8 mouse cellular contexts compared by ENCODE assay signal in genomic region chr9:57995282-57995681, GRCm38 (mm10). TPM values are rescaled to one million over a fixed set of nuclear protein-coding genes. Genes with fewer than 3 reads are reported as not detected.
DNase-seq lines count a peak whose midpoint lies in the region; ATAC-seq and TF ChIP-seq lines count a peak whose summit lies in the region.

No protein-coding gene starts in this region.

- no peaks in the 10 kb centered on the region for H3K36me3 ChIP-seq in midbrain, postnatal 0 days (ENCODE audit: insufficient read depth, low read length)
- H3K36me3 ChIP-seq in midbrain, embryonic 16.5 days (ENCODE audit: control insufficient read depth, insufficient read depth, low read length) = no peaks in the 10 kb centered on the region
- H3K36me3 ChIP-seq in embryonic facial prominence, embryonic 11.5 days (replicated peaks; ENCODE audit: control insufficient read depth, insufficient read depth, low read depth, low read length) = no peaks in the 10 kb centered on the region
- H3K36me3 ChIP-seq in midbrain, embryonic 10.5 days = no peaks in the 10 kb centered on the region

- peak; percentile 79 for TF ChIP-seq CTCF in midbrain, postnatal 0 days (IDR thresholded peaks at IDR 0.05)

- H3K27ac ChIP-seq in midbrain, postnatal 0 days (ENCODE audit: low read depth, low read length) = no peak overlapping the region
- H3K27ac ChIP-seq in midbrain, embryonic 16.5 days (ENCODE audit: low read length) = no peak overlapping the region
- no peak overlapping the region for H3K27ac ChIP-seq in embryonic facial prominence, embryonic 11.5 days (replicated peaks; ENCODE audit: low read depth, low read length)
- no peak overlapping the region for H3K27ac ChIP-seq in midbrain, embryonic 10.5 days (replicated peaks)

- no peak overlapping the region for H3K4me3 ChIP-seq in midbrain, postnatal 0 days (ENCODE audit: low read depth, low read length)
- no peak overlapping the region for H3K4me3 ChIP-seq in midbrain, embryonic 16.5 days (ENCODE audit: low read depth, low read length)
- no peak overlapping the region for H3K4me3 ChIP-seq in embryonic facial prominence, embryonic 11.5 days (ENCODE audit: low read depth, low read length)
- no peak overlapping the region for H3K4me3 ChIP-seq in midbrain, embryonic 10.5 days

- no peak overlapping the region for H3K9ac ChIP-seq in midbrain, postnatal 0 days (replicated peaks; ENCODE audit: low read length, poor library complexity, severe bottlenecking)
- no peak overlapping the region for H3K9ac ChIP-seq in midbrain, embryonic 16.5 days (ENCODE audit: low read depth, low read length)
- no peak overlapping the region for H3K9ac ChIP-seq in embryonic facial prominence, embryonic 11.5 days (replicated peaks; ENCODE audit: low read length)

- H3K4me1 ChIP-seq in midbrain, postnatal 0 days (ENCODE audit: insufficient read depth, low read length) = no peaks in the 10 kb centered on the region
- peaks cover 7% of the 10 kb centered on the region for H3K4me1 ChIP-seq in midbrain, embryonic 16.5 days (ENCODE audit: control insufficient read depth, insufficient read depth, low read length)
- peaks cover 6% of the 10 kb centered on the region for H3K4me1 ChIP-seq in embryonic facial prominence, embryonic 11.5 days (ENCODE audit: control insufficient read depth, insufficient read depth, low read length)
- peaks cover 19% of the 10 kb centered on the region for H3K4me1 ChIP-seq in midbrain, embryonic 10.5 days

- no peaks in the 10 kb centered on the region for H3K9me3 ChIP-seq in midbrain, postnatal 0 days (ENCODE audit: low read length)
- no peaks in the 10 kb centered on the region for H3K9me3 ChIP-seq in midbrain, embryonic 16.5 days (replicated peaks; ENCODE audit: control insufficient read depth, low read length, poor library complexity, severe bottlenecking)
- no peaks in the 10 kb centered on the region for H3K9me3 ChIP-seq in embryonic facial prominence, embryonic 11.5 days (replicated peaks; ENCODE audit: control insufficient read depth, low read length)
- no peaks in the 10 kb centered on the region for H3K9me3 ChIP-seq in midbrain, embryonic 10.5 days (replicated peaks)

- 38% methylated on average over 4 of the region's 4 CpGs for WGBS in midbrain, postnatal 0 days
- WGBS in midbrain, embryonic 16.5 days = 30% methylated on average over 4 of the region's 4 CpGs
- WGBS in embryonic facial prominence, embryonic 11.5 days = 30% methylated on average over 4 of the region's 4 CpGs
- WGBS in midbrain, embryonic 10.5 days = 35% methylated on average over 4 of the region's 4 CpGs

- peak; percentile 48 for DNase-seq in heart, postnatal 4 days
- no peak for DNase-seq in heart, adult 9 months (ENCODE audit: low spot score in 2 of 2)
- DNase-seq in midbrain, postnatal 0 days (ENCODE audit: low spot score) = peak; percentile 68
- peak; percentile 75 for DNase-seq in embryonic facial prominence, embryonic 11.5 days (ENCODE audit: low spot score)
- DNase-seq in thymus, postnatal 36 days = peak; percentile 66
- DNase-seq in midbrain, embryonic 10.5 days (ENCODE audit: low spot score) = no peak

- ATAC-seq in midbrain, postnatal 0 days (ENCODE audit: low FRiP score) = no peak
- ATAC-seq in midbrain, embryonic 16.5 days = no peak
- no peak for ATAC-seq in embryonic facial prominence, embryonic 11.5 days (replicated peaks; ENCODE audit: insufficient number of reproducible peaks, low FRiP score, low TSS enrichment, low read depth)
- no peak for ATAC-seq in frontal cortex, adult (ENCODE audit: low TSS enrichment)

- H3K27me3 ChIP-seq in midbrain, postnatal 0 days (ENCODE audit: insufficient read depth, low read length) = peaks cover 8% of the 10 kb centered on the region; the same call in 1 of the 2 replicates
- peaks cover 7% of the 10 kb centered on the region for H3K27me3 ChIP-seq in midbrain, embryonic 16.5 days (ENCODE audit: control insufficient read depth, insufficient read depth, low read depth, low read length)
- H3K27me3 ChIP-seq in embryonic facial prominence, embryonic 11.5 days (ENCODE audit: control insufficient read depth, insufficient read depth, low read length) = peaks cover 8% of the 10 kb centered on the region
- H3K27me3 ChIP-seq in midbrain, embryonic 10.5 days (ENCODE audit: low read depth, poor library complexity, severe bottlenecking) = peaks cover 33% of the 10 kb centered on the region

- no peak overlapping the region for H3K4me2 ChIP-seq in midbrain, postnatal 0 days (ENCODE audit: low read depth, low read length, poor library complexity, severe bottlenecking)
- no peak overlapping the region for H3K4me2 ChIP-seq in midbrain, embryonic 16.5 days (ENCODE audit: low read length)
- no peak overlapping the region for H3K4me2 ChIP-seq in embryonic facial prominence, embryonic 11.5 days (ENCODE audit: low read depth, low read length)

RNA-seq across cellular contexts. Expression of gene Cyp11a1, which starts 10.9 kb away (rescaled TPM):
- under 1 TPM; 0.45 to 0.69 TPM for total RNA-seq in heart, postnatal 4 days (2021)
- total RNA-seq in midbrain, postnatal 0 days (2014; rRNA removed) = 0.22 and 1.3 TPM in 2 replicates
- 1.3 and 1.5 TPM in 2 replicates for polyA plus RNA-seq in midbrain, postnatal 0 days (2015; fragmentation: Nextera tagmentation; extraction: Ambion mirVana)
- 0.76 and 1.6 TPM in 2 replicates for polyA plus RNA-seq in midbrain, embryonic 16.5 days (2015; fragmentation: Nextera tagmentation; extraction: Ambion mirVana)
- polyA plus RNA-seq in embryonic facial prominence, embryonic 11.5 days (2014; fragmentation: Nextera tagmentation; extraction: Ambion mirVana) = 0.18 TPM in 1 of 2 replicates, not detected in the other
- 0.07 and 0.09 TPM in 2 replicates for polyA plus RNA-seq in midbrain, embryonic 10.5 days (2016; fragmentation: Nextera tagmentation; extraction: Ambion mirVana)

RNA-seq across cellular contexts. Expression of gene Sema7a, which starts 55.4 kb away (rescaled TPM):
- total RNA-seq in heart, postnatal 4 days (2021) = 10 to 100 TPM; 26.0 to 30.1 TPM
- total RNA-seq in midbrain, postnatal 0 days (2014; rRNA removed) = 42.3 and 49.5 TPM in 2 replicates
- polyA plus RNA-seq in midbrain, postnatal 0 days (2015; fragmentation: Nextera tagmentation; extraction: Ambion mirVana) = 3.2 and 3.6 TPM in 2 replicates
- polyA plus RNA-seq in midbrain, embryonic 16.5 days (2015; fragmentation: Nextera tagmentation; extraction: Ambion mirVana) = 1.6 and 1.9 TPM in 2 replicates
- 0.24 and 0.68 TPM in 2 replicates for polyA plus RNA-seq in embryonic facial prominence, embryonic 11.5 days (2014; fragmentation: Nextera tagmentation; extraction: Ambion mirVana)
- 0.26 and 0.27 TPM in 2 replicates for polyA plus RNA-seq in midbrain, embryonic 10.5 days (2016; fragmentation: Nextera tagmentation; extraction: Ambion mirVana)

Comparison
In these comparisons a context has a peak if more than half of its experiments do, and no peak if none do; other contexts are left out.
1. DNase-seq: peak in heart, postnatal 4 days (single experiment), midbrain, postnatal 0 days (single experiment), embryonic facial prominence, embryonic 11.5 days (single experiment) and thymus, postnatal 36 days (2 of 2); none in heart, adult 9 months (0 of 2) and midbrain, embryonic 10.5 days (single experiment).